Comparison of ENCODE assay signal across 25 mouse cellular contexts in the genomic region with DNA sequence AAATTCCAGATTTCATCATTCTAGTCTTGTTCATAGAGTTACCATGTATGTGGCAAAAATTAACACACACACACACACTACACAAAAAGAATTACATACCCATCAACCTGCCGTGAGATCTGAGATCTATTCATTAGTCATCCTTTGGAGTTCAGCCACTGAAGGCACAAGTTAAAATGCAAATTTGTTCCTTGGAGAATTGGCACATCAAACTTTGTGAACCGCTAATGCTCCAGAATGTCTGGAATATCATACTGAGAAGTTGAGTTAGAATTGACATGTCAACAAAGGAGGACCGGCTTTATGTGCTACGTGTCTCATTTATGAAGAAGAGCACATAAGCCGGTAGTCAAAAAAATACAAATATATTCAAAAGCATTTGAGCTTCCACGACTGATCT.
"Had no signal": no experiment of that assay in that cellular context is flagged by ENCODE, and none has a peak within 500 bp of the region (broad histone marks: within the 10 kb centered on the region; RNA-seq: fewer than 3 reads in every experiment).

No protein-coding gene starts in this region.

- H3K9ac ChIP-seq: heart, embryonic 13.5 days; heart, embryonic 15.5 days; hindbrain, embryonic 14.5 days; kidney, embryonic 15.5 days; limb, embryonic 13.5 days; limb, embryonic 15.5 days; liver, embryonic 12.5 days; liver, embryonic 14.5 days had no signal

- H3K27me3 ChIP-seq: kidney, embryonic 15.5 days; limb, embryonic 13.5 days had no signal

- ATAC-seq: hindbrain, embryonic 16.5 days; intestine, embryonic 16.5 days; liver, embryonic 12.5 days had no signal

- H3K9me3 ChIP-seq: heart, embryonic 13.5 days; heart, embryonic 15.5 days; kidney, embryonic 15.5 days; limb, embryonic 13.5 days; limb, embryonic 15.5 days; liver, embryonic 12.5 days had no signal

- H3K4me3 ChIP-seq: heart, adult 2 months; heart, embryonic 13.5 days; heart, embryonic 15.5 days; kidney, embryonic 15.5 days; limb, embryonic 13.5 days; limb, embryonic 15.5 days; liver, embryonic 12.5 days had no signal

- H3K27ac ChIP-seq: heart, adult 2 months; heart, embryonic 13.5 days; heart, embryonic 15.5 days; hindbrain, embryonic 14.5 days; kidney, embryonic 15.5 days; kidney, postnatal 0 days; limb, embryonic 13.5 days; limb, embryonic 15.5 days; liver, embryonic 12.5 days; liver, embryonic 14.5 days had no signal

- H3K36me3 ChIP-seq: heart, embryonic 13.5 days; heart, embryonic 15.5 days; kidney, embryonic 15.5 days; limb, embryonic 13.5 days; limb, embryonic 15.5 days; liver, embryonic 12.5 days had no signal

- H3K4me1 ChIP-seq: heart, embryonic 13.5 days; heart, embryonic 15.5 days; kidney, embryonic 15.5 days; limb, embryonic 13.5 days; limb, embryonic 15.5 days; liver, embryonic 12.5 days had no signal

- H3K4me2 ChIP-seq: heart, embryonic 11.5 days; heart, embryonic 13.5 days; heart, embryonic 15.5 days; hindbrain, embryonic 14.5 days; kidney, embryonic 15.5 days; limb, embryonic 13.5 days; limb, embryonic 15.5 days; liver, embryonic 12.5 days had no signal

- DNase-seq: gastrocnemius, postnatal 14 days; gastrocnemius, postnatal 36 days; heart, adult 2 months; heart, postnatal 14 days; heart, postnatal 36 days; kidney, adult 11 months; kidney, adult 2 months; kidney, adult 9 months; kidney, postnatal 14 days; kidney, postnatal 36 days; layer of hippocampus, adult 9-11 months; layer of hippocampus, postnatal 36 days; left cerebral cortex, postnatal 4 days had no signal
